Mouse (Mus musculus) left cerebral cortex, adult 2 months (tissue): ENCODE measurements around the gene Ssna1. TPM values are rescaled to one million over a fixed set of nuclear protein-coding genes. Genes with fewer than 3 reads are reported as not detected.
A peak's percentile ranks its signal among the peaks of the same experiment; 100 is the strongest.

Experiments
- DNase-seq, 2 experiments: peaks; one replicate each; pipeline ENCODE4 v3.0.0; 2021 to 2022; ENCODE audit warnings: low spot score in 2 of 2, mixed read lengths in 1 of 2; ENCODE audit errors: extremely low spot score in 1 of 2
- H3K27ac ChIP-seq: fragments of 200-600 bp; 2 replicates; pipeline ENCODE4 v1.8.1; 2022
- H3K4me3 ChIP-seq: fragments of 200-600 bp; 2 replicates; pipeline ENCODE4 v1.8.1; 2022
- CTCF ChIP-seq: fragments of 200-600 bp; IDR thresholded peaks from 2 replicates; pipeline ENCODE4 v1.8.1; 2022; ENCODE audit warnings: antibody characterized with exemption, mild to moderate bottlenecking, moderate library complexity
- intact Hi-C: fragments of 180-260 bp; cut with DNase I; formaldehyde crosslinking; loops from one replicate; pipeline ENCODE4 v1.15.1; 2025
- total RNA-seq, 2 experiments: library from RNA; stranded (reverse); gene quantifications; 2 replicates each; pipeline ENCODE4 v1.2.3; 2021

Ssna1 gene
- total RNA-seq, 2 experiments from 2014 or later = 65.6 to 65.9 TPM

GRCm38 (mm10) chr2:25303931-25304656 is 31.9 kb upstream of the Ssna1 start:
- DNase-seq = no peak
- TF ChIP-seq CTCF = no peak
- intact Hi-C loops = no loop called here
- Histone ChIP-seq H3K4me3 (no peak overlapping the region), H3K27ac (0 out of 2 replicates have a peak overlapping the region, but pooled peaks have one; percentile 24)

- no peak for TF ChIP-seq CTCF
- Histone ChIP-seq H3K27ac (no peak overlapping the region), H3K4me3 (no peak overlapping the region)
- no peak for DNase-seq
- intact Hi-C loops = no loop called here
These were observed 31.2 kb upstream of the Ssna1 start for GRCm38 (mm10) chr2:25303452-25303851.

- Histone ChIP-seq H3K27ac (no peak overlapping the region), H3K4me3 (no peak overlapping the region)
- DNase-seq = no peak
- TF ChIP-seq CTCF = no peak
- intact Hi-C loops = no loop called here
These were observed 25.8 kb upstream of the Ssna1 start for GRCm38 (mm10) chr2:25298046-25298445.

GRCm38 (mm10) chr2:25297093-25297492 is 24.9 kb upstream of the Ssna1 start:
- Histone ChIP-seq H3K4me3 (no peak overlapping the region), H3K27ac (no peak overlapping the region)
- DNase-seq = no peak
- TF ChIP-seq CTCF = no peak
- intact Hi-C loops = no loop called here

- Histone ChIP-seq H3K27ac (no peak overlapping the region), H3K4me3 (no peak overlapping the region)
- intact Hi-C loops = no loop called here
- DNase-seq = no peak
- no peak for TF ChIP-seq CTCF
These were observed 21.5 kb upstream of the Ssna1 start for GRCm38 (mm10) chr2:25293706-25294105.

GRCm38 (mm10) chr2:25292856-25293255 is 20.6 kb upstream of the Ssna1 start:
- Histone ChIP-seq H3K4me3 (peak overlapping the region; percentile 13; the same call in 1 of the 2 replicates), H3K27ac (peak overlapping the region; percentile 58)
- peak; percentile 66 to 72 for DNase-seq
- TF ChIP-seq CTCF = peak; percentile 94
- intact Hi-C loops = no loop called here

- H3K4me3 ChIP-seq = peak overlapping the region; percentile 13; the same call in 1 of the 2 replicates
- no peak for DNase-seq
- intact Hi-C loops = no loop called here
- no peak for TF ChIP-seq CTCF
- peak overlapping the region; percentile 58 for H3K27ac ChIP-seq
These were observed 19.9 kb upstream of the Ssna1 start for GRCm38 (mm10) chr2:25292054-25292544.

- Histone ChIP-seq H3K27ac (peak overlapping the region; percentile 58), H3K4me3 (no peak overlapping the region)
- TF ChIP-seq CTCF = peak; percentile 28
- peak in 1 of 2 experiments; percentile 40 for DNase-seq
- intact Hi-C loops = no loop called here
These were observed 19.2 kb upstream of the Ssna1 start for GRCm38 (mm10) chr2:25291184-25292053.

- intact Hi-C loops = no loop called here
- peak in 1 of 2 experiments; percentile 44 for DNase-seq
- TF ChIP-seq CTCF = no peak
- H3K27ac ChIP-seq = peak overlapping the region; percentile 58
- no peak overlapping the region for H3K4me3 ChIP-seq
These were observed 18.5 kb upstream of the Ssna1 start for GRCm38 (mm10) chr2:25290816-25291130.

- TF ChIP-seq CTCF = no peak
- intact Hi-C loops = no loop called here
- peak; percentile 67 to 69 for DNase-seq
- H3K27ac ChIP-seq = peak overlapping the region; percentile 58
- H3K4me3 ChIP-seq = peak overlapping the region; percentile 13; the same call in 1 of the 2 replicates
These were observed 18.0 kb upstream of the Ssna1 start for GRCm38 (mm10) chr2:25290101-25290815.

- no peak for DNase-seq
- peak within 1 kb of the TSS; percentile 58 for H3K27ac ChIP-seq
- H3K4me3 ChIP-seq = peak within 1 kb of the TSS; percentile 13; the same call in 1 of the 2 replicates
- TF ChIP-seq CTCF = no peak
- intact Hi-C loops = no loop called here
These were observed 17.4 kb upstream of the Ssna1 start, which contains the start of gene Lrrc26 for GRCm38 (mm10) chr2:25289651-25290050. TSS of gene Lrrc26 (plus strand) at chr2:25289915.
